Mouse (Mus musculus): ENCODE data around the gene Pi4k2a.

- TF ChIP-seq POLR2A (IDR thresholded peaks at IDR 0.05; ENCODE audit: low read depth, low read length): no peak
- TF ChIP-seq CTCF (IDR thresholded peaks at IDR 0.05; ENCODE audit: extremely low read depth, insufficient read depth, insufficient read length, insufficient replicate concordance): no peak
These were observed 34.4 kb downstream of the Pi4k2a start for GRCm38 (mm10) chr19:42124684-42125083.

Data from spleen, adult 2 months (tissue).